Mouse (Mus musculus): Measurements from ENCODE around the gene Erbb3.
A peak's percentile ranks its signal among the peaks of the same experiment; 100 is the strongest.

DNA sequence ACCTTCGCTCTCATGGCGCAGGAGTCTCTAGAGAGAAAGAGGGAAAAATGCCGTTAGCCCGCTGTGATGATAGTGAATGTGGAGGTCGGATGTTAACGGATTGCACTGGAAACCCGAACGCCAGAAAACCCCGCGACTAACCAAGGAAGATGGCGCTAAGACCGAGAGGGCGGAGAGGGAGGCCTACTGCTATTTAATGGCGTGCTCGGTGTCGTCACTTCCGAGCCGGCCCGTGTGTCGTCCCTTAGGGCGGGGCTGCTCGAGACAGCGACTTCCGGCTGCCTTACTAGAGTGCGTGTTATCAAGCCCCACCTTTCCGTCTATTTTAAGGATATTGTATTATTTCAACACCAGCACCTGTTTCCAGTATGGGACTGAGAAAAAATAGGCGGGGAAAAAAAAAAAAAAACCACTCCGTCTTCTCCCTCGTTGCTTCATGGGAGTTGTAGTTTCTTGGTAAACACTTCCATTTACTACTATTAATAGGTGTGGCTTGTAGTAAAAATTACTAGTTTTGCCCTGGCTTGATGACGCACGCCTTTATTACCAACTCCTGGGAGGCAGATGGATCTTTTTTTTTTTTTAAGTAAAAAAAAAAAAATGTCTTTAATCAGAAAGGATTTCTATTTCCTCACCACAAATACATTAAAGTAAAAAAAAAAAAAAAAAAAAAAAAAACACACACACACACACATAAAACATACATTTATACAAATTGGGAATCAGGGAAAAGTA is 40.3 kb downstream of the Erbb3 start, which contains the start of gene Rpl41:
- TF ChIP-seq CTCF (IDR thresholded peaks at IDR 0.05; ENCODE audit: low read depth): no peak
- peak; percentile 90 for TF ChIP-seq EP300 (IDR thresholded peaks at IDR 0.05; ENCODE audit: low read depth)
